ENCODE assay signal across 9 mouse cellular contexts in the genomic region with DNA sequence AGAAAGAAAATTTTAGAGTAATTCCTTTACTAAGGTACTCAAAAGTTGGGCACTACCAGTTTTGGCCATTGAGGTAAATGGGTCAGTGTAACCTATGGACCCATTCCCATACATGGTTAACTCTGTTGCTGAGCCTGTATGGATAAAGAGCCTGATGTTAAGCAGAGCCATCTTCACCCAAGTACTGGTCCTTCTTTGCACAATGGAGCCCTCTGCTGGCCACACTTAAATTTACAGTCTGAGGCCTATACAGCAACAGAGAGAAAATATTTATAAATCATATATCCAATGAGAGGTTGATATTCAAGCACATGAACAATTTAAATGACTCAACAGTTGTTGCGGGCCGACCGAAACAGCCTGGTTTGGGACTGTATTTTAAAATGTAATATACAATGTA. TPM values are rescaled to one million over a fixed set of nuclear protein-coding genes. Genes with fewer than 3 reads are reported as not detected.
A peak's percentile ranks its signal among the peaks of the same experiment; 100 is the strongest.
DNase-seq lines count a peak whose midpoint lies in the region; ATAC-seq and TF ChIP-seq lines count a peak whose summit lies in the region.
"Had no signal": no experiment of that assay in that cellular context is flagged by ENCODE, and none has a peak within 500 bp of the region (broad histone marks: within the 10 kb centered on the region; RNA-seq: fewer than 3 reads in every experiment).

No protein-coding gene starts in this region.

- H3K4me3 ChIP-seq in heart, adult 2 months: no peak overlapping the region
- H3K4me3 ChIP-seq in heart, embryonic 12.5 days: no peak overlapping the region
- H3K4me3 ChIP-seq in midbrain, embryonic 14.5 days (replicated peaks; ENCODE audit: low read depth, low read length): no peak overlapping the region
- no peak overlapping the region for H3K4me3 ChIP-seq in midbrain, embryonic 13.5 days (replicated peaks)
- H3K4me3 ChIP-seq in stomach, postnatal 0 days (ENCODE audit: low read depth, low read length): no peak overlapping the region
- H3K4me3 ChIP-seq: hindbrain, embryonic 15.5 days had no signal

- no peak for DNase-seq in heart, adult 2 months
- peak; percentile 23 for DNase-seq in midbrain, embryonic 14.5 days
- peak; percentile 24 for DNase-seq in adrenal gland, postnatal 25 days
- peak; percentile 56 for DNase-seq in induced T-regulatory cell, adult 2 months (ENCODE audit: low read depth)
- peak; percentile 34 for DNase-seq in stomach, postnatal 0 days (ENCODE audit: low spot score)
- DNase-seq in right cerebral cortex, adult 2 months (ENCODE audit: low spot score in 2 of 2): no peak

- no peaks in the 10 kb centered on the region for H3K27me3 ChIP-seq in heart, adult 2 months (ENCODE audit: control insufficient read depth, insufficient read depth, low read length)
- H3K27me3 ChIP-seq in heart, embryonic 12.5 days (replicated peaks): no peaks in the 10 kb centered on the region
- H3K27me3 ChIP-seq in midbrain, embryonic 14.5 days (ENCODE audit: control insufficient read depth, insufficient read depth, low read length): no peaks in the 10 kb centered on the region
- H3K27me3 ChIP-seq in midbrain, embryonic 13.5 days: no peaks in the 10 kb centered on the region
- no peaks in the 10 kb centered on the region for H3K27me3 ChIP-seq in stomach, postnatal 0 days (ENCODE audit: control insufficient read depth, insufficient read depth, low read length)
- H3K27me3 ChIP-seq: hindbrain, embryonic 15.5 days had no signal

- no peak for ATAC-seq in heart, embryonic 12.5 days (ENCODE audit: insufficient number of reproducible peaks, low FRiP score)
- no peak for ATAC-seq in midbrain, embryonic 14.5 days (ENCODE audit: low FRiP score, low TSS enrichment)
- no peak for ATAC-seq in midbrain, embryonic 13.5 days
- no peak for ATAC-seq in stomach, postnatal 0 days (ENCODE audit: low FRiP score, low TSS enrichment)

- 88% methylated on average over 3 of the region's 3 CpGs for WGBS in heart, adult 2 months
- WGBS in heart, embryonic 12.5 days: 84% methylated on average over 3 of the region's 3 CpGs
- WGBS in midbrain, embryonic 14.5 days: 91% methylated on average over 3 of the region's 3 CpGs
- WGBS in midbrain, embryonic 13.5 days: 92% methylated on average over 3 of the region's 3 CpGs
- WGBS in stomach, postnatal 0 days: 92% methylated on average over 3 of the region's 3 CpGs

- H3K79me2 ChIP-seq in heart, adult 2 months (replicated peaks; ENCODE audit: control insufficient read depth, insufficient read depth, low read length): no peaks in the 10 kb centered on the region

- TF ChIP-seq CTCF in heart, adult 2 months (IDR thresholded peaks at IDR 0.05): peak; percentile 53
- TF ChIP-seq CTCF in stomach, postnatal 0 days (IDR thresholded peaks at IDR 0.05; ENCODE audit: low read depth): peak; percentile 65

- H3K4me2 ChIP-seq in heart, embryonic 12.5 days: no peak overlapping the region
- no peak overlapping the region for H3K4me2 ChIP-seq in midbrain, embryonic 14.5 days (ENCODE audit: low read length)
- no peak overlapping the region for H3K4me2 ChIP-seq in midbrain, embryonic 13.5 days (replicated peaks)
- H3K4me2 ChIP-seq in stomach, postnatal 0 days (replicated peaks; ENCODE audit: low read depth): no peak overlapping the region
- H3K4me2 ChIP-seq: hindbrain, embryonic 15.5 days had no signal

- no peak for TF ChIP-seq POLR2A in heart, adult 2 months (IDR thresholded peaks at IDR 0.05; ENCODE audit: insufficient read depth, low read depth, low read length)

- no peak for TF ChIP-seq EP300 in heart, adult 2 months (IDR thresholded peaks at IDR 0.05; ENCODE audit: insufficient read depth, low read depth, low read length)
- TF ChIP-seq EP300 in stomach, postnatal 0 days (optimal IDR thresholded peaks at IDR 0.05): no peak

- H3K27ac ChIP-seq in heart, adult 2 months: no peak overlapping the region
- no peak overlapping the region for H3K27ac ChIP-seq in heart, embryonic 12.5 days (ENCODE audit: poor library complexity, severe bottlenecking)
- H3K27ac ChIP-seq in midbrain, embryonic 14.5 days (replicated peaks; ENCODE audit: low read depth, low read length): no peak overlapping the region
- no peak overlapping the region for H3K27ac ChIP-seq in midbrain, embryonic 13.5 days
- no peak overlapping the region for H3K27ac ChIP-seq in stomach, postnatal 0 days (replicated peaks)
- H3K27ac ChIP-seq: hindbrain, embryonic 15.5 days had no signal

- no peak overlapping the region for H3K9ac ChIP-seq in heart, adult 2 months (ENCODE audit: low read depth, low read length)
- H3K9ac ChIP-seq in heart, embryonic 12.5 days: no peak overlapping the region
- H3K9ac ChIP-seq in midbrain, embryonic 14.5 days (replicated peaks; ENCODE audit: low read length): no peak overlapping the region
- H3K9ac ChIP-seq in midbrain, embryonic 13.5 days (replicated peaks): no peak overlapping the region
- H3K9ac ChIP-seq in stomach, postnatal 0 days (ENCODE audit: low read length): no peak overlapping the region
- H3K9ac ChIP-seq: hindbrain, embryonic 15.5 days had no signal

- H3K9me3 ChIP-seq in heart, embryonic 12.5 days (replicated peaks): no peaks in the 10 kb centered on the region
- no peaks in the 10 kb centered on the region for H3K9me3 ChIP-seq in midbrain, embryonic 14.5 days (ENCODE audit: control insufficient read depth, low read length)
- H3K9me3 ChIP-seq in midbrain, embryonic 13.5 days: 0 out of 2 replicates have a peak, but pooled peaks cover 3% of the 10 kb centered on the region
- H3K9me3 ChIP-seq in stomach, postnatal 0 days (ENCODE audit: control insufficient read depth, low read length): no peaks in the 10 kb centered on the region
- H3K9me3 ChIP-seq: hindbrain, embryonic 15.5 days had no signal

- H3K36me3 ChIP-seq in heart, adult 2 months (ENCODE audit: control insufficient read depth, insufficient read depth, low read length): no peaks in the 10 kb centered on the region
- H3K36me3 ChIP-seq in heart, embryonic 12.5 days: no peaks in the 10 kb centered on the region
- no peaks in the 10 kb centered on the region for H3K36me3 ChIP-seq in midbrain, embryonic 14.5 days (ENCODE audit: control insufficient read depth, insufficient read depth, low read length)
- no peaks in the 10 kb centered on the region for H3K36me3 ChIP-seq in midbrain, embryonic 13.5 days
- H3K36me3 ChIP-seq in stomach, postnatal 0 days (ENCODE audit: control insufficient read depth, insufficient read depth, low read length): no peaks in the 10 kb centered on the region
- H3K36me3 ChIP-seq: hindbrain, embryonic 15.5 days had no signal

- intact Hi-C loops in heart, adult 2 months (cut with DNase I): loop anchor here (10.0 kb wide), 2 partner anchors 214 to 244 kb away; no protein-coding TSS in a partner anchor

- no peaks in the 10 kb centered on the region for H3K4me1 ChIP-seq in heart, adult 2 months (ENCODE audit: control insufficient read depth, insufficient read depth, low read length)
- no peaks in the 10 kb centered on the region for H3K4me1 ChIP-seq in heart, embryonic 12.5 days (replicated peaks)
- H3K4me1 ChIP-seq in midbrain, embryonic 14.5 days (ENCODE audit: control insufficient read depth, insufficient read depth, low read length): no peaks in the 10 kb centered on the region
- H3K4me1 ChIP-seq in midbrain, embryonic 13.5 days (replicated peaks): no peaks in the 10 kb centered on the region
- no peaks in the 10 kb centered on the region for H3K4me1 ChIP-seq in stomach, postnatal 0 days (replicated peaks; ENCODE audit: control insufficient read depth, insufficient read depth)
- H3K4me1 ChIP-seq: hindbrain, embryonic 15.5 days had no signal

RNA-seq across cellular contexts. Expression of gene Svs5, which starts 16.4 kb away (rescaled TPM):
- total RNA-seq in heart, adult 2 months (2021): not detected
- polyA plus RNA-seq in heart, adult 2 months (2012; rRNA removed): not detected in 2 replicates
- polyA plus RNA-seq in heart, embryonic 12.5 days (2016; fragmentation: Nextera tagmentation; extraction: Ambion mirVana): not detected in 2 replicates
- not detected in 2 replicates for polyA plus RNA-seq in midbrain, embryonic 14.5 days (2014; fragmentation: Nextera tagmentation; extraction: Ambion mirVana)
- polyA plus RNA-seq in midbrain, embryonic 13.5 days (2015; fragmentation: Nextera tagmentation; extraction: Ambion mirVana): not detected in 2 replicates
- total RNA-seq in adrenal gland, postnatal 25 days (2021): 0.73 and 3.9 TPM in 2 replicates
- not detected in 2 replicates for polyA plus RNA-seq in stomach, postnatal 0 days (2015; fragmentation: Nextera tagmentation; extraction: Ambion mirVana)
- polyA plus RNA-seq: hindbrain, embryonic 15.5 days had no signal

RNA-seq across cellular contexts. Expression of gene Svs6, which starts 32.4 kb away (rescaled TPM):
- not detected for total RNA-seq in heart, adult 2 months (2021)
- polyA plus RNA-seq in heart, adult 2 months (2012; rRNA removed): not detected in 2 replicates
- not detected in 2 replicates for polyA plus RNA-seq in heart, embryonic 12.5 days (2016; fragmentation: Nextera tagmentation; extraction: Ambion mirVana)
- polyA plus RNA-seq in midbrain, embryonic 14.5 days (2014; fragmentation: Nextera tagmentation; extraction: Ambion mirVana): not detected in 2 replicates
- not detected in 2 replicates for polyA plus RNA-seq in midbrain, embryonic 13.5 days (2015; fragmentation: Nextera tagmentation; extraction: Ambion mirVana)
- not detected in 2 replicates for total RNA-seq in adrenal gland, postnatal 25 days (2021)
- polyA plus RNA-seq in stomach, postnatal 0 days (2015; fragmentation: Nextera tagmentation; extraction: Ambion mirVana): not detected in 2 replicates
- polyA plus RNA-seq: hindbrain, embryonic 15.5 days had no signal

RNA-seq across cellular contexts. Expression of gene Slpi, which starts 39.9 kb away (rescaled TPM):
- 10 to 100 TPM; 10.9 to 26.4 TPM for total RNA-seq in heart, adult 2 months (2021)
- polyA plus RNA-seq in heart, adult 2 months (2012; rRNA removed): 3.1 and 8.3 TPM in 2 replicates
- 0.44 and 1.2 TPM in 2 replicates for polyA plus RNA-seq in heart, embryonic 12.5 days (2016; fragmentation: Nextera tagmentation; extraction: Ambion mirVana)
- polyA plus RNA-seq in midbrain, embryonic 14.5 days (2014; fragmentation: Nextera tagmentation; extraction: Ambion mirVana): not detected in 2 replicates
- polyA plus RNA-seq in midbrain, embryonic 13.5 days (2015; fragmentation: Nextera tagmentation; extraction: Ambion mirVana): 0.36 TPM in 1 of 2 replicates, not detected in the other
- total RNA-seq in adrenal gland, postnatal 25 days (2021): 5.2 and 7.9 TPM in 2 replicates
- polyA plus RNA-seq in stomach, postnatal 0 days (2015; fragmentation: Nextera tagmentation; extraction: Ambion mirVana): 4,305 and 4,348 TPM in 2 replicates

RNA-seq across cellular contexts. Expression of gene Rbpjl, which starts 54.0 kb away (rescaled TPM):
- not detected for total RNA-seq in heart, adult 2 months (2021)
- 0.03 and 0.18 TPM in 2 replicates for polyA plus RNA-seq in heart, adult 2 months (2012; rRNA removed)
- polyA plus RNA-seq in heart, embryonic 12.5 days (2016; fragmentation: Nextera tagmentation; extraction: Ambion mirVana): 0.19 and 0.28 TPM in 2 replicates
- polyA plus RNA-seq in midbrain, embryonic 14.5 days (2014; fragmentation: Nextera tagmentation; extraction: Ambion mirVana): not detected in 2 replicates
- polyA plus RNA-seq in midbrain, embryonic 13.5 days (2015; fragmentation: Nextera tagmentation; extraction: Ambion mirVana): not detected in 2 replicates
- not detected in 2 replicates for total RNA-seq in adrenal gland, postnatal 25 days (2021)
- polyA plus RNA-seq in stomach, postnatal 0 days (2015; fragmentation: Nextera tagmentation; extraction: Ambion mirVana): 0.32 and 0.36 TPM in 2 replicates

RNA-seq across cellular contexts. Expression of gene Matn4, which starts 56.0 kb away (rescaled TPM):
- total RNA-seq in heart, adult 2 months (2021): under 1 TPM; 0.26 to 0.43 TPM
- 0.70 and 0.82 TPM in 2 replicates for polyA plus RNA-seq in heart, adult 2 months (2012; rRNA removed)
- 6.2 and 6.4 TPM in 2 replicates for polyA plus RNA-seq in heart, embryonic 12.5 days (2016; fragmentation: Nextera tagmentation; extraction: Ambion mirVana)
- not detected in 2 replicates for polyA plus RNA-seq in midbrain, embryonic 14.5 days (2014; fragmentation: Nextera tagmentation; extraction: Ambion mirVana)
- polyA plus RNA-seq in midbrain, embryonic 13.5 days (2015; fragmentation: Nextera tagmentation; extraction: Ambion mirVana): 0.26 and 0.39 TPM in 2 replicates
- 0.73 and 1.3 TPM in 2 replicates for total RNA-seq in adrenal gland, postnatal 25 days (2021)
- 2.0 and 3.1 TPM in 2 replicates for polyA plus RNA-seq in stomach, postnatal 0 days (2015; fragmentation: Nextera tagmentation; extraction: Ambion mirVana)

Comparison
In these comparisons a context has a peak if more than half of its experiments do, and no peak if none do; other contexts are left out.
1. DNase-seq: peak in midbrain, embryonic 14.5 days (single experiment), adrenal gland, postnatal 25 days (single experiment), induced T-regulatory cell, adult 2 months (single experiment) and stomach, postnatal 0 days (single experiment); none in heart, adult 2 months (0 of 2) and right cerebral cortex, adult 2 months (0 of 2).
2. RNA of gene Slpi, which starts 39.9 kb away (polyA plus RNA-seq): 4,305 to 4,348 TPM in stomach, postnatal 0 days; 3.1 to 8.3 TPM in heart, adult 2 months, 0.44 to 1.2 TPM in heart, embryonic 12.5 days, 0.36 TPM in midbrain, embryonic 13.5 days and not detected in midbrain, embryonic 14.5 days; every median in the first group is over 100 times any median in the second.